26 mouse cellular contexts compared by ENCODE assay signal in genomic region chr12:45468093-45468492, GRCm38 (mm10).
A peak's percentile ranks its signal among the peaks of the same experiment; 100 is the strongest.
DNase-seq lines count a peak whose midpoint lies in the region; ATAC-seq lines count a peak whose summit lies in the region.
"Had no signal": no experiment of that assay in that cellular context is flagged by ENCODE, and none has a peak within 500 bp of the region (broad histone marks: within the 10 kb centered on the region; RNA-seq: fewer than 3 reads in every experiment).

No protein-coding gene starts in this region.

- DNase-seq in hindbrain, embryonic 14.5 days (ENCODE audit: low spot score): no peak
- no peak for DNase-seq in hindbrain, embryonic 11.5 days (ENCODE audit: low spot score)
- DNase-seq in midbrain, embryonic 14.5 days: no peak
- DNase-seq in midbrain, embryonic 11.5 days (ENCODE audit: low spot score, missing footprints): no peak
- DNase-seq in right cerebral cortex, postnatal 36 days (ENCODE audit: low spot score in 2 of 2): peak; percentile 18 to 49
- DNase-seq in B cell, adult 2 months: no peak
- DNase-seq: adrenal gland, postnatal 36 days; cerebellum, adult 11 months; cerebellum, adult 9-11 months; heart, postnatal 36 days; kidney, adult 8-10 months; kidney, postnatal 10 days; liver, postnatal 0 days had no signal

- no peaks in the 10 kb centered on the region for H3K27me3 ChIP-seq in hindbrain, embryonic 14.5 days (ENCODE audit: control insufficient read depth, insufficient read depth, low read length)
- no peaks in the 10 kb centered on the region for H3K27me3 ChIP-seq in hindbrain, embryonic 11.5 days (ENCODE audit: control insufficient read depth, insufficient read depth, low read length)
- no peaks in the 10 kb centered on the region for H3K27me3 ChIP-seq in midbrain, embryonic 14.5 days (ENCODE audit: control insufficient read depth, insufficient read depth, low read length)
- no peaks in the 10 kb centered on the region for H3K27me3 ChIP-seq in midbrain, embryonic 11.5 days (ENCODE audit: control insufficient read depth, insufficient read depth, low read length)
- no peaks in the 10 kb centered on the region for H3K27me3 ChIP-seq in midbrain, embryonic 15.5 days (replicated peaks)
- H3K27me3 ChIP-seq: CH12.LX; embryonic facial prominence, embryonic 15.5 days; heart, embryonic 15.5 days; limb, embryonic 12.5 days; midbrain, embryonic 12.5 days; Patski had no signal

- ATAC-seq in hindbrain, embryonic 14.5 days (ENCODE audit: low FRiP score): no peak
- no peak for ATAC-seq in hindbrain, embryonic 11.5 days (ENCODE audit: low FRiP score)
- no peak for ATAC-seq in midbrain, embryonic 14.5 days (ENCODE audit: low FRiP score, low TSS enrichment)
- no peak for ATAC-seq in midbrain, embryonic 11.5 days (ENCODE audit: low FRiP score)
- ATAC-seq in midbrain, embryonic 15.5 days (replicated peaks): no peak
- ATAC-seq: forebrain, postnatal 0 days; liver, postnatal 0 days; lung, postnatal 0 days; Patski had no signal

- no peak overlapping the region for H3K9ac ChIP-seq in hindbrain, embryonic 14.5 days
- H3K9ac ChIP-seq in hindbrain, embryonic 11.5 days (ENCODE audit: low read depth, low read length): no peak overlapping the region
- no peak overlapping the region for H3K9ac ChIP-seq in midbrain, embryonic 14.5 days (replicated peaks; ENCODE audit: low read length)
- no peak overlapping the region for H3K9ac ChIP-seq in midbrain, embryonic 11.5 days (ENCODE audit: low read length)
- H3K9ac ChIP-seq in midbrain, embryonic 15.5 days: no peak overlapping the region
- H3K9ac ChIP-seq: embryonic facial prominence, embryonic 15.5 days; forebrain, postnatal 0 days; heart, embryonic 15.5 days; limb, embryonic 12.5 days; liver, postnatal 0 days; midbrain, embryonic 12.5 days had no signal

- H3K4me1 ChIP-seq in hindbrain, embryonic 14.5 days (replicated peaks; ENCODE audit: control insufficient read depth, insufficient read depth, low read length): peaks cover 15% of the 10 kb centered on the region; the same call in 1 of the 2 replicates
- no peaks in the 10 kb centered on the region; the same call in 1 of the 2 replicates for H3K4me1 ChIP-seq in hindbrain, embryonic 11.5 days (replicated peaks; ENCODE audit: control insufficient read depth, insufficient read depth, low read length)
- H3K4me1 ChIP-seq in midbrain, embryonic 14.5 days (ENCODE audit: control insufficient read depth, insufficient read depth, low read length): peaks cover 14% of the 10 kb centered on the region
- H3K4me1 ChIP-seq in midbrain, embryonic 11.5 days (ENCODE audit: control insufficient read depth, insufficient read depth, low read length): no peaks in the 10 kb centered on the region
- H3K4me1 ChIP-seq in midbrain, embryonic 15.5 days: peaks cover 33% of the 10 kb centered on the region
- H3K4me1 ChIP-seq: embryonic facial prominence, embryonic 15.5 days; heart, embryonic 15.5 days; limb, embryonic 12.5 days; midbrain, embryonic 12.5 days had no signal

- no peak overlapping the region for H3K4me2 ChIP-seq in hindbrain, embryonic 14.5 days (replicated peaks)
- no peak overlapping the region for H3K4me2 ChIP-seq in hindbrain, embryonic 11.5 days (replicated peaks; ENCODE audit: low read depth, low read length)
- H3K4me2 ChIP-seq in midbrain, embryonic 14.5 days (ENCODE audit: low read length): no peak overlapping the region
- no peak overlapping the region for H3K4me2 ChIP-seq in midbrain, embryonic 11.5 days
- no peak overlapping the region for H3K4me2 ChIP-seq in midbrain, embryonic 15.5 days
- H3K4me2 ChIP-seq: embryonic facial prominence, embryonic 15.5 days; heart, embryonic 15.5 days; limb, embryonic 12.5 days; liver, embryonic 11.5 days; midbrain, embryonic 12.5 days had no signal

- peak overlapping the region; percentile 85; the same call in 1 of the 2 replicates for H3K27ac ChIP-seq in hindbrain, embryonic 14.5 days
- H3K27ac ChIP-seq in hindbrain, embryonic 11.5 days (ENCODE audit: low read depth, low read length): no peak overlapping the region
- peak overlapping the region; percentile 75; the same call in 1 of the 2 replicates for H3K27ac ChIP-seq in midbrain, embryonic 14.5 days (replicated peaks; ENCODE audit: low read depth, low read length)
- no peak overlapping the region for H3K27ac ChIP-seq in midbrain, embryonic 11.5 days (ENCODE audit: low read depth, low read length)
- H3K27ac ChIP-seq in midbrain, embryonic 15.5 days: peak overlapping the region; percentile 81
- H3K27ac ChIP-seq: embryonic facial prominence, embryonic 15.5 days; heart, embryonic 15.5 days; left cerebral cortex, adult 2 months; limb, embryonic 12.5 days; stomach, postnatal 0 days had no signal

- no peaks in the 10 kb centered on the region for H3K9me3 ChIP-seq in hindbrain, embryonic 14.5 days (ENCODE audit: control insufficient read depth, low read length)
- H3K9me3 ChIP-seq in hindbrain, embryonic 11.5 days (ENCODE audit: control insufficient read depth, low read length): no peaks in the 10 kb centered on the region
- H3K9me3 ChIP-seq in midbrain, embryonic 14.5 days (ENCODE audit: control insufficient read depth, low read length): no peaks in the 10 kb centered on the region
- H3K9me3 ChIP-seq in midbrain, embryonic 11.5 days (ENCODE audit: control insufficient read depth, low read length): no peaks in the 10 kb centered on the region
- H3K9me3 ChIP-seq in midbrain, embryonic 15.5 days: no peaks in the 10 kb centered on the region
- H3K9me3 ChIP-seq: embryonic facial prominence, embryonic 15.5 days; heart, embryonic 15.5 days; limb, embryonic 12.5 days; midbrain, embryonic 12.5 days had no signal

- H3K4me3 ChIP-seq in hindbrain, embryonic 14.5 days (replicated peaks; ENCODE audit: low read length): no peak overlapping the region
- H3K4me3 ChIP-seq in hindbrain, embryonic 11.5 days (ENCODE audit: low read depth, low read length): no peak overlapping the region
- H3K4me3 ChIP-seq in midbrain, embryonic 14.5 days (replicated peaks; ENCODE audit: low read depth, low read length): no peak overlapping the region
- H3K4me3 ChIP-seq in midbrain, embryonic 11.5 days (ENCODE audit: low read depth, low read length): no peak overlapping the region
- no peak overlapping the region for H3K4me3 ChIP-seq in midbrain, embryonic 15.5 days
- H3K4me3 ChIP-seq: embryonic facial prominence, embryonic 15.5 days; heart, embryonic 15.5 days; left cerebral cortex, adult 2 months; limb, embryonic 12.5 days; midbrain, embryonic 12.5 days had no signal

- H3K36me3 ChIP-seq in hindbrain, embryonic 14.5 days (replicated peaks; ENCODE audit: control insufficient read depth, insufficient read depth): no peaks in the 10 kb centered on the region
- no peaks in the 10 kb centered on the region for H3K36me3 ChIP-seq in hindbrain, embryonic 11.5 days (ENCODE audit: control insufficient read depth, insufficient read depth, low read length)
- H3K36me3 ChIP-seq in midbrain, embryonic 14.5 days (ENCODE audit: control insufficient read depth, insufficient read depth, low read length): no peaks in the 10 kb centered on the region
- H3K36me3 ChIP-seq in midbrain, embryonic 11.5 days (ENCODE audit: control insufficient read depth, insufficient read depth, low read length): no peaks in the 10 kb centered on the region
- no peaks in the 10 kb centered on the region for H3K36me3 ChIP-seq in midbrain, embryonic 15.5 days (replicated peaks)
- H3K36me3 ChIP-seq: embryonic facial prominence, embryonic 15.5 days; G1E; heart, embryonic 15.5 days; limb, embryonic 12.5 days; midbrain, embryonic 12.5 days had no signal

- WGBS in hindbrain, embryonic 14.5 days: 87% methylated on average over 3 of the region's 3 CpGs
- WGBS in hindbrain, embryonic 11.5 days: 91% methylated on average over 3 of the region's 3 CpGs
- WGBS in midbrain, embryonic 14.5 days: 72% methylated on average over 3 of the region's 3 CpGs
- WGBS in midbrain, embryonic 11.5 days: 82% methylated on average over 3 of the region's 3 CpGs
- 72% methylated on average over 3 of the region's 3 CpGs for WGBS in midbrain, embryonic 15.5 days

Comparison
In these comparisons a context has a peak if more than half of its experiments do, and no peak if none do; other contexts are left out.
1. H3K27ac ChIP-seq: peak in hindbrain, embryonic 14.5 days (single experiment), midbrain, embryonic 14.5 days (single experiment) and midbrain, embryonic 15.5 days (single experiment); none in hindbrain, embryonic 11.5 days (single experiment) and midbrain, embryonic 11.5 days (single experiment).
2. DNase-seq: peak in right cerebral cortex, postnatal 36 days (2 of 2); none in hindbrain, embryonic 14.5 days (single experiment), hindbrain, embryonic 11.5 days (single experiment), midbrain, embryonic 14.5 days (single experiment), midbrain, embryonic 11.5 days (single experiment) and B cell, adult 2 months (0 of 2).